Mouse (Mus musculus): ENCODE results near the gene Tln1. TPM values are rescaled to one million over a fixed set of nuclear protein-coding genes. Genes with fewer than 3 reads are reported as not detected.
"Not testable (repeated sequence)": the region's sequence is repeated elsewhere in the genome, so short reads cannot be mapped to it uniquely, and the experiment has no call there.

The Tln1 gene
- total RNA-seq (2021) = 201 and 213 TPM in 2 replicates
- long read RNA-seq, experiment 1, full-length matches to known transcripts = 9 of 102 reads
- long read RNA-seq, experiment 1, partial matches to known transcripts = 81 of 102 reads
- long read RNA-seq, experiment 1, other reads (novel, unspliced or antisense) = 12 of 102 reads
- long read RNA-seq, experiment 2, full-length matches to known transcripts = 9 of 82 reads
- long read RNA-seq, experiment 2, partial matches to known transcripts = 66 of 82 reads
- long read RNA-seq, experiment 2, other reads (novel, unspliced or antisense) = 7 of 82 reads

DNA sequence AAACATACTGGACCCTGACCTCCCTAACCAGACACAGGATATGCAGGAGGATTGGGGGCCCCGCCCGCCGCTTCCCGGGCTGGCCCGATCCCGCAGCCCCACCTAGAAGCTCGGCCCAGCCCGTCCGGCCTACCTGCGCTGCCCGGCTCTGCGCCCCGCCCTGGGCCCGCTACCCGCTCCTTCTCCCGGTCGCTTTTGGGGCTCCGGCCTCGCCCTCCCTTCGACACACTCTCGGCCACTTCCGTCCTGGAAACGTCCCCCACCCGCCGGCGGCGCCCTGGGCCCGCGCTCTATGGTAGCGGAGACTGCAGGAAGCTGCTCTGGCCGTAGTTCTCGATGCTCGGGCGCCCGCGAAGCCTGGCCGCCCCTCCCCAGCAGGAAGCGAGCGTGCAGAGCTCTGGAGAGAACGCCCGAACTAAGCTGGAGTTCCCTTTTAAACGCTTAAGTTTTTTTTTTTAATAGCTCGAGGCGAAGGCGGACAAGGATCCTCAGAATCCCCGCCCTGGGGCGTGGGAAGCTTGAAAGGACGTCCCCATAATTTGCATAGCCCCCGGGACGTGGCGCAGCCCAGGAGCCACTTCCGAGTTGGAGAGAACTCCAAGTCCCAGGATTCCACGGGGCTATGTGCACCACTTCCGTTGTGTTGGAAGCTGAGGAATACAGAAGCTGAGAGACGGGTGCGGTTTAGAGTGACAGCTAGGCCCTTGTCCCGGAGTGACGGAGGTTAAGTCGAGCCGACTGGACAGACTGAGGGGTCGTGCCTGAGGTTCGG is at the start of gene Tln1, which contains the start of gene Creb3:
Gene Tln1 (minus strand): TSS at position 695 of the 772 bp plus-strand sequence.
Gene Creb3 (plus strand): TSS at position 336 of the 772 bp plus-strand sequence.
- DNase-seq = peak; percentile 96

DNA sequence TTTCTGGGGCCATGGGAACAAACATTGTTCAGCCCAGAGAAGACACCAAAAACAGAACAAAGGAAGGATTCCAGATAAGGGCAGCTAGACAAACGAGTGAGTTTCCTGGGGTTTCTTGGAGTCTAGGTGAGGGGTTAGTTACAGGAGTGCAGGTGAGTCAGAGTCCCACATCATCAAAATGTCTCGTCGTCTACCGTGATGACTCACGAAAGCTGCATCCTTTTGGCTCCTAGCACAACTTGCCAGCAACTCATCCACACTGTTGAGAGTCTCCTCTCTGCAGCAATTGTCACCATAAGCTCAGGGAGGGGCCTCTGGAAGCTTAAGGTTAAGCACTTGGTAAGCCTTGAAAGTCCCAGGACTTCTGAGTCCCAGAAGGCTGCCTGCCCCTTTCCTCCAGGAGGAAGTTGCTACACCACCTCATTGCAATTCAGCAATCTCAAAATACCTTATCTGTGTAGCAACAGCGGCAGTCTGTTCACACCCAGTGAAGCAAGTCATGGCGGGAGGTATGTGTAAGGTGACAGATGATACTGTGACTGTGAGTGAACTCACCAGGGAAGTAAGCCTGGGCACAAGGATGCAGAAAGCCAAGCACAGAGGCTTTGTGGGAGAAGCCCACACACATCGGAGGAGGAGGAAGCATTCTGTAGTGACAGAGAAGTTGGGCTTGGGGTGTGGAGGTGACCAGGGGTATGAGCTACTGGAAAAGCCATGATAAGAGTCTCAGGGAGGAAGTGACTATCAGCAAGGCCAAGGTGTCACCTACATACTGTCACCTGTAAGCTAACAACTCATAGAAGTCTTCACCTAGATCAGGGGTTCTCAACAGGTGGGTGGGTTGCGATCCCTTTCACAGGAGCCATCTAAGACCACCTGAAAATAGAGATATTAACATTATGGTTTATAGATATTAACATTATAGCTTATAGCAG is 42.5 kb upstream of the Tln1 start:
- no peak for DNase-seq

GRCm38 (mm10) chr4:43604099-43604498 is 41.6 kb upstream of the Tln1 start:
- no peak for DNase-seq

DNA sequence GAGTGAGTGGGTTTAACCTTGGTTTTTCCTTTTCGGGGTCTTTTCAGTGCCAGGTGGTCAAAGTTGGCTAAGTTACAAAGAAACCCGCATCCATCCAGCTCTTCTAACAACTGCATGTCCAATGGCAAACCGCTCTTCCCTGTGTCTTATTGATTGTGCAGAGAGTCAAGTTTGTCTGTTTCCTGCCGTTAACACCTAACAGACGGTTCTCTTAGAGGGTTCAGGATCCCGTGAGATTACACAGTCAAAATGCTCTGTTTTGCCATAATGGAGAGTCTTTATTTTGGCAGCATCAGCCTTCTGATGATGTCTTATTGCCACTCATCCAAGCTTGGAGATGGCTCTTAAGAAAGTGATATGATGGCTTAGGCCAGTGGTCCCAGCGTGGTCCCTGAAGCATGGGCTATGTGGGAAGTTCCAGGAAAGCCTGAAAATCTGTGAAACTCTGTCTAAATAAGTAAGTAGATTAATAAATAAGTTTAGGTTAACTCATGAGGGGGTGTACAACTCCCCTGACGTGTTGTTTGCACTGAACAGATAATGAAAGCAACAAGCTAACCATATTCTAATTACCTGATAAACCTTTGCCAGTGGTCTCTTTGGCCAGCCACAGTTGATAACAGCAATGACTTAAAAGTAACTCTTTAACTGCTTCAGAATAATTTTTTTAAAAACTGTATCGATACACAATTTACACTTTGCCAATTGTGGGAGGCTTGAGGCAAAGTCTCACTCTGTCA is 37.9 kb upstream of the Tln1 start:
- no peak for DNase-seq

GRCm38 (mm10) chr4:43598650-43599380 is 36.3 kb upstream of the Tln1 start:
- no peak for DNase-seq

DNA sequence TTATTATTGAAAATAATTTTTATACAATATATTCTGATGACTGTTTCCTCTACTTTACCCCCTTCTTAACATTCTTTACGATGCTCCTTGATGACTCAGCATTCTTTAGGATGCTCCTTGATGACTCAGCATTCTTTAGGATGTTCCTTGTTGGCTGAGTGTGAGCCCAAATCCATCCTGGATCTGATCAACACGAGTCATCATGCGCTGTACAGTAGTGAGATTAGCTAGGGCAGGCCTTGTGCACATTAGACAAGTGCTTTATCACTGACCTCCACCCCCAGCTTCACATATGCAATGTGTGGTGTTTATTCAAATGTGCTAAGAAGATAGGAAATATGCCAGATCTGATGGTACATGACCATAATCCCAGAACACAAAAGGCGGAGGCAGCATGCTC is 35.7 kb upstream of the Tln1 start:
- no peak for DNase-seq

DNA sequence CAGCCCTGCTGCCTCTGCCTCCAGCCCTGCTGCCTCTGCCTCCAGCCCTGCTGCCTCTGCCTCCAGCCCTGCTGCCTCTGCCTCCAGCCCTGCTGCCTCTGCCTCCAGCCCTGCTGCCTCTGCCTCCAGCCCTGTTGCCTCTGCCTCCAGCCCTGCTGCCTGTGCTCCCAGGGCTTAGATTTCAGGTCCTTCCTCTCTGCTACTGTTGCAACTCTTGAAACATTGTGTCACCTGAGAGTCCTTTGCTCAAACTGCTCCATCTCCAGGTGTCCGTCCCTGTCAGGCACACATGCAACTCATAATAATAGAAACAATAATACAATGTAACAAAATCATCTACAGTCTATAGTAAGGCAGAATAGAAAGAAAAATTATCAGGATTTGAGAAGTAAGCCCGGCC is 34.1 kb upstream of the Tln1 start:
- not testable (repeated sequence) for DNase-seq

DNA sequence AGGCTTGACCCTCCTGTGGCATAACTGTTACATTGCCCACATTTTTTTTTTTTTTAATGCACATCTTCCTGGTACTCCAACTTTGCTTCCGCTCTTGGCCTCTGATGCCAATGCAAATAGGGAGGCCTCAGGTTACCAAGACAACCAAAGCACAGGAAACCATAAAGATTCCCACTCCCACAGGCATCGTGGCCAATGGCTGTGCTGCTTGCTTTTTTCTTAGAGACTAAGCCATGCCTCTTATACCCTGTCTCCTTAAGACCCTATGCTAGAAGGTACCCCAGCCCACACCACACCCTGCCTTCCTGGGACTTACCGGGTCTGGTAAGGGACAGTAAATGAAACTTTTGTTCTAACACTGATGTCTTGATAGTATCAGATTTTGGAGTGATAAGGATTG is 31.0 kb upstream of the Tln1 start:
- DNase-seq = no peak

- DNase-seq = no peak
Measured at GRCm38 (mm10) chr4:43591961-43592360, 29.5 kb upstream of the Tln1 start.

GRCm38 (mm10) chr4:43591543-43591942 is 29.1 kb upstream of the Tln1 start:
- no peak for DNase-seq

DNA sequence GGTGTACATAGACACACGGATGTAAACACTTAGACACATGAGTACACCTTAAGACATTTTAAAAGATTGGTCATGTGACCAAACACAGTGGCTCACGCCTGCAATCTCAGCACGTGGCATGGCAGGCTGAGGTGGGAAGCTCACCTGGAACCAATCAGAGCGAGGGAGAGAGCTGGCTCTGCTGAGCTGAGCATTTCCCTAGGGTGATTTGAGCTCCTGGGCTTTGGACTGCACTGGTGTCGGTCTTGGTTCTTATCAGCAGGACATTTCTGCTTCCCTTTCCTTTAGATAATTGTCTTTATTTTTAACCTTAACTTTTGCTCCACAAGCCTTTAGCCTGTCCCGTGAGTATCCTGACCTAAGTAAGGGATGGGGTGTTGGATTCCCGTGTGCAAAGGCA is 25.2 kb upstream of the Tln1 start:
- no peak for DNase-seq

- DNase-seq = peak; percentile 55
Measured at GRCm38 (mm10) chr4:43586411-43586810, 23.9 kb upstream of the Tln1 start.

- no peak for DNase-seq
Measured at GRCm38 (mm10) chr4:43585682-43586081, 23.2 kb upstream of the Tln1 start.

DNA sequence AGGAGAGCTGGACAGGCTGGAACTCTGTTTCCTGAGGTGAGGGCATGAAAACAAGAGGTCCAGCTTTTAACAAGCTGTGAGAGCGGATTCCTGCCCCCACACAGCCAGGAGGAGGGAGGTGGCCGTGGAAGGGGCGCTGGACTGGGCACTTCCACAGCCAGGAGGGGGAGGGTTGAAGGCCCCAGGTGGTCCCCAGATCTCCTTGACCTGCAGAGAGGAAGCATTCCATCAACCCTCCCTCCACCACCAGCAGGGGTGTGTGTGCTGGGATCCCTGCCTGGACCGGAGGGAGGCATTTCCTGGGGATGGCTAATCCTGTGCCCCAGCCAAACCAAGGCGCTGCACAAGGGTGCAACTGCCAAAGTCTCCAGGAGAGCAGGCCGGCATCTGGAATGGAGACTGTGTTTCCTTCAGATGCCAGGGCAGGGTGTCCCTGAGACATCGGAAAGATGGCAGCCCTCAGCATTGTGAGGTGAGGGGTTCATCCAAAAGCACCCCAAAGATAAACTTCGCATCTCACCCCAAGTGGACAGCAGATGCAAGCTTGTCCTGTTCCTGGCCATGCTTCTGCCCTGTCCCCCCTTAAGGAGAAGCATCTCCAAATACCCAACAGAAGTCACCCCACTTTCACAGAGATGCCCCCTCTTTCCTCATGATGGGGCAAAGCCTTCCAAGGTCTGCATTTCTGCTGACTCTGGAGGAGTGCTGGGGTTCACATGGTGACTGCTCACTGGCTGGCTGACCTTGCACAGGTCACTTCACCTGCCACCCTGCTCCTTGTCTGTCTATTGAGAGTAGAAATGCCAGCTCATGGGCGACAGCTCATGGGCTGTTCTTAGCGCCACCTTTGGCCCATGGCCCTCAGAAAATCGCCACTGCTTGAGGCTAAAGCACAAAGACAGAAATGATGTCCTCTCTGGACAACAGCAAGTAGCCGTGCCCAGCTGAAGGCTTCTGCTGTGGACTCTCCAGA is 22.2 kb upstream of the Tln1 start, which contains the start of gene Msmp:
Gene Msmp (minus strand): TSS at position 51 of the 973 bp plus-strand sequence.
- peak; percentile 62 for DNase-seq

GRCm38 (mm10) chr4:43583421-43583820 is 20.9 kb upstream of the Tln1 start:
- no peak for DNase-seq

DNA sequence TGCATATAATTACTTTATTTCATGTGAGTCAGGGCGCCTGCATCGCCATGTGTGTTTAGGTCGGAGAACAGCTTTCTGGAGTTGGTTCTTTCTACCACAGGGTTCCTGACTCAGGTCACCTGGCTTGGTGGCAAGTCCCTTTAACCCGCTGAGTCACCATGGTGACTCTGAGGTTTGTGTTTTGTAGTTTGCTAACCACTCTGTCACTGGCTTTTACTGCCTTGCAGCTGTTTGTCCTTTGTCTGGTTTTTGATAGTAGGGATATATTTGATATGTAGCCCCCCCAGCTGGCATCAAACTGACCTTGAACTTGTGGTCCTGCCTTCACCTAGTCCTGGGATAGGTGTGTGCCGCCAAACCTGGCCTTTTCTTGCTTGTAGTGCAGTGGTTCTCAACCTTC is 19.8 kb upstream of the Tln1 start:
- no peak for DNase-seq

DNA sequence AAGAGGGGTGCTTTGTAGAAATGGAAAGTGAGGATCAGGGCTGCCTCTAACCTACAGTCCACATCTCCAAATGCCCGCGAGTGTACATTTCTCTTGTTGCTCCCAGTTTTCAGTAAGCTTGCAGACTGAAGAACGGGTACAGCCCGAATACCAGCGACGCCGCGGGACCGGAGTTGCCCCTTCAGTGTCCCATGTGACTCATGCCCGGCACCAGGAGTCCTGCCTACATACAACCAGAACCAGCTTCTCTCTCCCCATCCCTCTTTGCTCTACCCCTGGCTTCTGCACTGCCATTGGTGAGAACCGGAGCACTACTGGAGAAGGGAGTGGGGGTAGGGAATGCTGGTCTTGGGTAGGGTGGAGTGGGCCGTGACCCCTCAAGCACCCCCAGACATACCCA is 18.9 kb upstream of the Tln1 start:
- no peak for DNase-seq

DNA sequence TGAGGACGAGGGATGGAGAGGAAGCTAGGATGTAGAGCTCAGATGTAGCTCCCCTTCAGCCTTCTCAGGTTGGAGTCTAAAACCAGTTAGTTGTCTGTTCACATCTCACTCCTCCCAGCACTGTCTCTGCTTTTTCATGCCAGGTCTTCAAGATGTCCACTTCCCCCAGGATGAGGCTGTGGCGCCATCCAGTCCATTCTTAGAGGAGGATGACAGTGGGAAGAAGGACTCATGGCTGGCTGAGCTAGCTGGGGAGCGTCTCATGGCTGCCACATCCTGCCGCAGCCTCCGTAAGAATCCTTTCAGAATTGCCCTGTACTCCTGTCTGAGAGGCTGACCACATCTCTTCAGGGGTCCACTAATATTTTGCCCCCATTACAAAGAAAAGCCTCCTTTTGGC is 18.2 kb upstream of the Tln1 start:
- DNase-seq = no peak

DNA sequence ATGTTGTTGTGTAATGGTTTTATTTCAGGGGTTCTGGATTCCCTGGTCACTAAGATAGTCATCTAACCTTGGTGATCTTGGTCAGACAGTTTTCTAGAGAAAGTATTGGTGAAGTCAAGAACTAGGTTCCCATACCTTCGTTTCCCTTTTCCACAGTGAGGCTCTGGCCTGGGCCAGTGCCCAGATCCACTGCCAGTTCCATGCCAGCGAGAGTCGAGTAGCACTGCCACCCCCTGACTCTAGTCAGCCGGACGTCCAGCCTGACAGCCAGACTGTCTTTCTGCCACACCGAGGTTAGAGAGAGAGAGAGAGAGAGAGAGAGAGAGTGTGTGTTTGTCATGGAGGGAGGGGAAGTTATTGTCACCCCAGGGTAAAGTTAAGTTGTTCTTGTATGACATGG is 17.2 kb upstream of the Tln1 start:
- no peak for DNase-seq

GRCm38 (mm10) chr4:43579256-43579655 is 16.8 kb upstream of the Tln1 start:
- no peak for DNase-seq

All from adrenal gland, postnatal 14 days (tissue).